In the genomic region with DNA sequence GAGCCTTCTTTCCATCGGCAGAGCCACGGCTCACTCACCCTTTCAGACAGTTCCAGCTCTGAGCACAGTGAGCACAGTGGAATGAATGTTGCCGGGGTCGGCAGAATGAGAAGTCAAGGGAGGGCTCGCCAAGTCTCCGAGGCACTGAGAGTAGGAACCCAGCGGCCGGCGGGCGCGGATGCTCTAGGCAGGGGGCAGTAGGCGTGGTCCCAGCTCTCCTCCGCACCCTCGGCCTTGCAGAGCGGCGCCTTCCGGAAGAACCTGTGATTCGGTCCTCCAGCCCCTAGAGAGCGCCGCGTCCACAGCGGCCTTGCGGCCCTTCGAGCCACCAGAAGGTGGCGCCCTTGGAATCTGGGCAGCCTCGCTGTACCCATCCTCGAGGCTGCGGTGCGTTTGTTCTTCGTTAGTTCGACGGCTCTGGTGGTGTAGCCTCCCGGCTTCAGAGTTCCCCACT, we compare ENCODE assay signal across 9 mouse cellular contexts. TPM values are rescaled to one million over a fixed set of nuclear protein-coding genes. Genes with fewer than 3 reads are reported as not detected.
DNase-seq lines count a peak whose midpoint lies in the region; ATAC-seq and TF ChIP-seq lines count a peak whose summit lies in the region.
"Had no signal": no experiment of that assay in that cellular context is flagged by ENCODE, and none has a peak within 500 bp of the region (broad histone marks: within the 10 kb centered on the region; RNA-seq: fewer than 3 reads in every experiment).

No protein-coding gene starts in this region.

- TF ChIP-seq RAD21 in MEL (IDR thresholded peaks at IDR 0.05; ENCODE audit: low read depth, low read length): no peak

- no peaks in the 10 kb centered on the region for H3K36me3 ChIP-seq in heart, adult 2 months (ENCODE audit: control insufficient read depth, insufficient read depth, low read length)
- H3K36me3 ChIP-seq in MEL (ENCODE audit: control insufficient read depth in 1 of 2, insufficient read depth in 2 of 2, low read length in 2 of 2): peaks cover 0 to 4% of the 10 kb centered on the region in 2 experiments; a peak in 2 of 4 replicates
- H3K36me3 ChIP-seq in forebrain, embryonic 10.5 days (replicated peaks): peaks cover 9% of the 10 kb centered on the region
- no peaks in the 10 kb centered on the region for H3K36me3 ChIP-seq in intestine, embryonic 16.5 days (ENCODE audit: control insufficient read depth, insufficient read depth, low read length)
- no peaks in the 10 kb centered on the region for H3K36me3 ChIP-seq in testis, adult 2 months (ENCODE audit: control insufficient read depth, insufficient read depth, low read length)

- no peaks in the 10 kb centered on the region for H3K4me1 ChIP-seq in heart, adult 2 months (ENCODE audit: control insufficient read depth, insufficient read depth, low read length)
- H3K4me1 ChIP-seq in MEL (ENCODE audit: control insufficient read depth in 1 of 2, insufficient read depth in 2 of 2, low read length in 2 of 2): peaks cover 4 to 7% of the 10 kb centered on the region in 2 experiments; a peak in 3 of 4 replicates
- H3K4me1 ChIP-seq in forebrain, embryonic 10.5 days: peaks cover 15% of the 10 kb centered on the region
- H3K4me1 ChIP-seq in intestine, embryonic 16.5 days (ENCODE audit: control insufficient read depth, insufficient read depth, low read length): peaks cover 3% of the 10 kb centered on the region; the same call in 1 of the 2 replicates
- peaks cover 9% of the 10 kb centered on the region for H3K4me1 ChIP-seq in testis, adult 2 months (ENCODE audit: control insufficient read depth, insufficient read depth, low read length)

- peak; percentile 63; the same call in 1 of the 2 replicates for ATAC-seq in intestine, embryonic 16.5 days
- ATAC-seq in megakaryocyte progenitor cell, adult 5-6 weeks (replicated peaks; ENCODE audit: poor library complexity): peak; percentile 85

- TF ChIP-seq EP300 in heart, adult 2 months (IDR thresholded peaks at IDR 0.05; ENCODE audit: insufficient read depth, low read depth, low read length): no peak
- TF ChIP-seq EP300 in MEL (IDR thresholded peaks at IDR 0.05; ENCODE audit: low read depth in 1 of 2, low read length in 2 of 2): no peak

- no peak overlapping the region for H3K4me3 ChIP-seq in heart, adult 2 months
- H3K4me3 ChIP-seq in MEL (ENCODE audit: control insufficient read depth in 1 of 2, insufficient read depth in 1 of 2, low read depth in 2 of 2, low read length in 2 of 2): no peak overlapping the region
- H3K4me3 ChIP-seq in forebrain, embryonic 10.5 days: peak overlapping the region; percentile 41
- H3K4me3 ChIP-seq in intestine, embryonic 16.5 days (ENCODE audit: low read length): peak overlapping the region; percentile 15; the same call in 1 of the 2 replicates
- peak overlapping the region; percentile 83 for H3K4me3 ChIP-seq in testis, adult 2 months (ENCODE audit: control insufficient read depth, low read depth, low read length)

- no peaks in the 10 kb centered on the region for H3K79me2 ChIP-seq in heart, adult 2 months (replicated peaks; ENCODE audit: control insufficient read depth, insufficient read depth, low read length)
- no peaks in the 10 kb centered on the region for H3K79me2 ChIP-seq in MEL (ENCODE audit: control insufficient read depth, insufficient read depth, low read length, poor library complexity)

- peak; percentile 69 for TF ChIP-seq CTCF in heart, adult 2 months (IDR thresholded peaks at IDR 0.05)
- TF ChIP-seq CTCF in MEL (IDR thresholded peaks at IDR 0.05 in 2 of 3, conservative IDR thresholded peaks at IDR 0.05 in 1 of 3; ENCODE audit: control insufficient read depth in 1 of 3, insufficient read depth in 1 of 3, low read depth in 2 of 3, low read length in 3 of 3, poor library complexity in 1 of 3, severe bottlenecking in 1 of 3): peak in 2 of 3 experiments; percentile 69 to 95; a peak in 5 of 6 replicates
- TF ChIP-seq CTCF in testis, adult 2 months (IDR thresholded peaks at IDR 0.05; ENCODE audit: control insufficient read depth, insufficient read depth, insufficient replicate concordance, low read depth, low read length): peak; percentile 95

- no peak overlapping the region for H3K27ac ChIP-seq in heart, adult 2 months
- H3K27ac ChIP-seq in MEL (ENCODE audit: control insufficient read depth, low read depth, low read length): no peak overlapping the region
- H3K27ac ChIP-seq in forebrain, embryonic 10.5 days: peak overlapping the region; percentile 9; the same call in 1 of the 2 replicates
- no peak overlapping the region for H3K27ac ChIP-seq in intestine, embryonic 16.5 days (ENCODE audit: low read length)
- H3K27ac ChIP-seq in testis, adult 2 months (ENCODE audit: control insufficient read depth, insufficient read depth, low read depth, low read length): peak overlapping the region; percentile 81

- H3K4me2 ChIP-seq in intestine, embryonic 16.5 days (ENCODE audit: low read depth, low read length): peak overlapping the region; percentile 35

- TF ChIP-seq POLR2A in heart, adult 2 months (IDR thresholded peaks at IDR 0.05; ENCODE audit: insufficient read depth, low read depth, low read length): no peak
- no peak for TF ChIP-seq POLR2A in MEL (IDR thresholded peaks at IDR 0.05; ENCODE audit: control insufficient read depth in 1 of 2, insufficient read depth in 1 of 2, low read depth in 1 of 2, low read length in 2 of 2, poor library complexity in 1 of 2)
- peak; percentile 64 for TF ChIP-seq POLR2A in testis, adult 2 months (IDR thresholded peaks at IDR 0.05; ENCODE audit: control insufficient read depth, low read depth, low read length)

- no peak overlapping the region for H3K9ac ChIP-seq in heart, adult 2 months (ENCODE audit: low read depth, low read length)
- no peak overlapping the region for H3K9ac ChIP-seq in MEL (ENCODE audit: control insufficient read depth, low read depth, low read length, poor library complexity, severe bottlenecking)
- no peak overlapping the region for H3K9ac ChIP-seq in intestine, embryonic 16.5 days (ENCODE audit: low read depth, low read length)

- WGBS in heart, adult 2 months: 32% methylated on average over 33 of the region's 33 CpGs
- WGBS in forebrain, embryonic 10.5 days: 29% methylated on average over 33 of the region's 33 CpGs
- WGBS in intestine, embryonic 16.5 days: 27% methylated on average over 30 of the region's 33 CpGs

- no peaks in the 10 kb centered on the region; the same call in 1 of the 2 replicates for H3K27me3 ChIP-seq in heart, adult 2 months (ENCODE audit: control insufficient read depth, insufficient read depth, low read length)
- no peaks in the 10 kb centered on the region for H3K27me3 ChIP-seq in MEL (ENCODE audit: control insufficient read depth in 1 of 2, insufficient read depth in 2 of 2, low read length in 2 of 2)
- H3K27me3 ChIP-seq in forebrain, embryonic 10.5 days (ENCODE audit: poor library complexity, severe bottlenecking): peaks cover 15% of the 10 kb centered on the region; the same call in 1 of the 2 replicates
- no peaks in the 10 kb centered on the region for H3K27me3 ChIP-seq in intestine, embryonic 16.5 days (replicated peaks; ENCODE audit: control insufficient read depth, insufficient read depth, low read length)
- H3K27me3 ChIP-seq in testis, adult 2 months (ENCODE audit: control insufficient read depth, insufficient read depth, low read length): no peaks in the 10 kb centered on the region

- no peaks in the 10 kb centered on the region for H3K9me3 ChIP-seq in MEL (replicated peaks; ENCODE audit: insufficient read depth, low read length)
- H3K9me3 ChIP-seq in forebrain, embryonic 10.5 days: peaks cover 4% of the 10 kb centered on the region; the same call in 1 of the 2 replicates
- H3K9me3 ChIP-seq in intestine, embryonic 16.5 days (ENCODE audit: control insufficient read depth, low read length): 0 out of 2 replicates have a peak, but pooled peaks cover 3% of the 10 kb centered on the region

- intact Hi-C loops in heart, adult 2 months (cut with DNase I): no loop called here

- peak in 1 of 2 experiments; percentile 49 for DNase-seq in heart, adult 2 months
- no peak for DNase-seq in heart, adult 9 months (ENCODE audit: low spot score in 2 of 2)
- peak; percentile 19 for DNase-seq in MEL (ENCODE audit: low read depth, low spot score)
- DNase-seq in forebrain, embryonic 10.5 days (ENCODE audit: extremely low spot score, low spot score): peak; percentile 36
- no peak for DNase-seq in right cerebral cortex, postnatal 25 days

RNA-seq across cellular contexts. Expression of gene Plekhg4, which starts 1.5 kb away (rescaled TPM):
- total RNA-seq in heart, adult 2 months (2021): under 1 TPM in 1 of 2 experiments, not detected in 1; 0.10 TPM
- 0.20 and 0.29 TPM in 2 replicates for polyA plus RNA-seq in heart, adult 2 months (2012; rRNA removed)
- not detected in 2 replicates for total RNA-seq in MEL (2012; rRNA removed)
- polyA plus RNA-seq in MEL (2012; ENCODE audit: insufficient read depth in 1 of 2, insufficient read length in 2 of 2, low read depth in 1 of 2, low replicate concordance in 2 of 2, missing spikeins in 1 of 2): under 1 TPM in 1 of 2 experiments, not detected in 1; 0.10 TPM
- polyA plus RNA-seq in forebrain, embryonic 10.5 days (2016; fragmentation: Nextera tagmentation; extraction: Ambion mirVana): 0.64 and 1.1 TPM in 2 replicates
- 0.06 and 0.15 TPM in 2 replicates for polyA plus RNA-seq in intestine, embryonic 16.5 days (2015; fragmentation: Nextera tagmentation; extraction: Ambion mirVana)
- not detected in 2 replicates for total RNA-seq in megakaryocyte progenitor cell, adult 5-6 weeks (2015)
- total RNA-seq in megakaryocyte progenitor cell, adult 5-6 weeks (2017): not detected in 2 replicates
- 23.0 and 24.2 TPM in 2 replicates for polyA plus RNA-seq in testis, adult 2 months (2012; rRNA removed)
- total RNA-seq: neutrophil, adult 5-6 weeks had no signal

RNA-seq across cellular contexts. Expression of gene Slc9a5, which starts 25.9 kb away (rescaled TPM):
- total RNA-seq in heart, adult 2 months (2021): under 1 TPM; 0.36 to 0.37 TPM
- 1.7 and 2.1 TPM in 2 replicates for polyA plus RNA-seq in heart, adult 2 months (2012; rRNA removed)
- 0.12 and 0.20 TPM in 2 replicates for total RNA-seq in MEL (2012; rRNA removed)
- polyA plus RNA-seq in MEL (2012; ENCODE audit: insufficient read depth in 1 of 2, insufficient read length in 2 of 2, low read depth in 1 of 2, low replicate concordance in 2 of 2, missing spikeins in 1 of 2): 1 to 10 TPM in 1 of 2 experiments, not detected in 1; 1.9 TPM
- polyA plus RNA-seq in forebrain, embryonic 10.5 days (2016; fragmentation: Nextera tagmentation; extraction: Ambion mirVana): 5.2 and 5.5 TPM in 2 replicates
- polyA plus RNA-seq in intestine, embryonic 16.5 days (2015; fragmentation: Nextera tagmentation; extraction: Ambion mirVana): 0.93 and 1.1 TPM in 2 replicates
- total RNA-seq in megakaryocyte progenitor cell, adult 5-6 weeks (2015): 0.54 and 0.79 TPM in 2 replicates
- total RNA-seq in megakaryocyte progenitor cell, adult 5-6 weeks (2017): under 0.01 and 0.61 TPM in 2 replicates
- 33.5 and 35.4 TPM in 2 replicates for polyA plus RNA-seq in testis, adult 2 months (2012; rRNA removed)

RNA-seq across cellular contexts. Expression of gene Fhod1, which starts 26.8 kb away (rescaled TPM):
- 1 to 10 TPM; 4.4 to 6.9 TPM for total RNA-seq in heart, adult 2 months (2021)
- 14.2 and 17.3 TPM in 2 replicates for polyA plus RNA-seq in heart, adult 2 months (2012; rRNA removed)
- total RNA-seq in MEL (2012; rRNA removed): 2.5 and 2.8 TPM in 2 replicates
- 10 to 100 TPM in 1 of 2 experiments, not detected in 1; 10.9 TPM for polyA plus RNA-seq in MEL (2012; ENCODE audit: insufficient read depth in 1 of 2, insufficient read length in 2 of 2, low read depth in 1 of 2, low replicate concordance in 2 of 2, missing spikeins in 1 of 2)
- polyA plus RNA-seq in forebrain, embryonic 10.5 days (2016; fragmentation: Nextera tagmentation; extraction: Ambion mirVana): 2.1 and 2.2 TPM in 2 replicates
- 1.4 and 1.8 TPM in 2 replicates for polyA plus RNA-seq in intestine, embryonic 16.5 days (2015; fragmentation: Nextera tagmentation; extraction: Ambion mirVana)
- 5.0 and 6.2 TPM in 2 replicates for total RNA-seq in megakaryocyte progenitor cell, adult 5-6 weeks (2015)
- total RNA-seq in megakaryocyte progenitor cell, adult 5-6 weeks (2017): 2.3 and 2.9 TPM in 2 replicates
- 17.9 TPM in 2 replicates for polyA plus RNA-seq in testis, adult 2 months (2012; rRNA removed)

RNA-seq across cellular contexts. Expression of gene Kctd19, which starts 38.8 kb away (rescaled TPM):
- total RNA-seq in heart, adult 2 months (2021): under 1 TPM; 0.13 to 0.25 TPM
- 0.08 and 0.15 TPM in 2 replicates for polyA plus RNA-seq in heart, adult 2 months (2012; rRNA removed)
- not detected in 2 replicates for total RNA-seq in MEL (2012; rRNA removed)
- polyA plus RNA-seq in MEL (2012; ENCODE audit: insufficient read depth in 1 of 2, insufficient read length in 2 of 2, low read depth in 1 of 2, low replicate concordance in 2 of 2, missing spikeins in 1 of 2): not detected
- polyA plus RNA-seq in forebrain, embryonic 10.5 days (2016; fragmentation: Nextera tagmentation; extraction: Ambion mirVana): not detected in 2 replicates
- 0.04 TPM in 1 of 2 replicates, not detected in the other for polyA plus RNA-seq in intestine, embryonic 16.5 days (2015; fragmentation: Nextera tagmentation; extraction: Ambion mirVana)
- total RNA-seq in megakaryocyte progenitor cell, adult 5-6 weeks (2015): not detected in 2 replicates
- total RNA-seq in megakaryocyte progenitor cell, adult 5-6 weeks (2017): 0.12 TPM in 1 of 2 replicates, not detected in the other
- 174 and 187 TPM in 2 replicates for polyA plus RNA-seq in testis, adult 2 months (2012; rRNA removed)
- total RNA-seq: neutrophil, adult 5-6 weeks had no signal

RNA-seq across cellular contexts. Expression of gene Lrrc36, which starts 38.8 kb away (rescaled TPM):
- total RNA-seq in heart, adult 2 months (2021): under 1 TPM; 0.45 to 0.47 TPM
- 0.67 and 0.94 TPM in 2 replicates for polyA plus RNA-seq in heart, adult 2 months (2012; rRNA removed)
- not detected in 2 replicates for total RNA-seq in MEL (2012; rRNA removed)
- under 1 TPM in 1 of 2 experiments, not detected in 1; 0.06 TPM for polyA plus RNA-seq in MEL (2012; ENCODE audit: insufficient read depth in 1 of 2, insufficient read length in 2 of 2, low read depth in 1 of 2, low replicate concordance in 2 of 2, missing spikeins in 1 of 2)
- 0.36 and 0.93 TPM in 2 replicates for polyA plus RNA-seq in forebrain, embryonic 10.5 days (2016; fragmentation: Nextera tagmentation; extraction: Ambion mirVana)
- polyA plus RNA-seq in intestine, embryonic 16.5 days (2015; fragmentation: Nextera tagmentation; extraction: Ambion mirVana): 0.07 TPM in 1 of 2 replicates, not detected in the other
- total RNA-seq in megakaryocyte progenitor cell, adult 5-6 weeks (2015): 0.30 TPM in 1 of 2 replicates, not detected in the other
- 0.91 and 1.2 TPM in 2 replicates for total RNA-seq in megakaryocyte progenitor cell, adult 5-6 weeks (2017)
- polyA plus RNA-seq in testis, adult 2 months (2012; rRNA removed): 75.6 and 79.0 TPM in 2 replicates
- total RNA-seq: neutrophil, adult 5-6 weeks had no signal

Comparison
In these comparisons a context has a peak if more than half of its experiments do, and no peak if none do; other contexts are left out.
1. DNase-seq: peak in MEL (single experiment) and forebrain, embryonic 10.5 days (single experiment); none in heart, adult 9 months (0 of 2) and right cerebral cortex, postnatal 25 days (single experiment).
2. H3K27ac ChIP-seq: peak in forebrain, embryonic 10.5 days (single experiment) and testis, adult 2 months (single experiment); none in heart, adult 2 months (single experiment), MEL (single experiment) and intestine, embryonic 16.5 days (single experiment).
3. H3K4me3 ChIP-seq: peak in forebrain, embryonic 10.5 days (single experiment), intestine, embryonic 16.5 days (single experiment) and testis, adult 2 months (single experiment); none in heart, adult 2 months (single experiment) and MEL (0 of 2).
4. RNA of gene Plekhg4, which starts 1.5 kb away (polyA plus RNA-seq): 23.0 to 24.2 TPM in testis, adult 2 months; 0.64 to 1.1 TPM in forebrain, embryonic 10.5 days, 0.20 to 0.29 TPM in heart, adult 2 months, 0.06 to 0.15 TPM in intestine, embryonic 16.5 days and 0.10 TPM in MEL; every median in the first group is over 10 times any median in the second.
5. Peak in every context shown above with its lines, with median percentiles within 50 percentile points of each other: CTCF ChIP-seq.